Mouse (Mus musculus): ENCODE data around the gene Ltbr.
"Not testable (repeated sequence)": the region's sequence is repeated elsewhere in the genome, so short reads cannot be mapped to it uniquely, and the experiment has no call there.

Ltbr gene

DNA sequence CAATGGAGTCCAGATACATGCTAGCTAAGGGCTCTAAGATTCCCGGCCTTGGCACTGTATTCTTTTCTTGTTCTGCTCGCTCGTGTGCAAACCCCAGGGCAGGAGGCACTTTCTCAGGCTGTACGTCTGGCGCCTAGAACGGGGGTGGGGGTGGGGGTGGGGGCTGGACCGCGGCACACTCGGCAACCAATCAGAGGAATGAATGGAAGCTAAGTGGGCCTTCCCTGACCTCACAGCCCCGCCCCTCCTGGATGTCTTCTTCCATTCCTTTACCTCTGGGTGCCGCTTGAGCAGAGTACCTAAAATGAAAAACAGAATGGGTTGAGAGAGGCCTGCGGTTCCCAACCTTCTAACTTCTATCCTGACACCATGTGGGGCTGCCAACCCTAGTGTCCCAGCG lies 4.8 kb downstream of the Ltbr start:
- DNase-seq: no peak

GRCm38 (mm10) chr6:125307091-125307490 lies 6.6 kb downstream of the Ltbr start:
- no peak for DNase-seq

DNA sequence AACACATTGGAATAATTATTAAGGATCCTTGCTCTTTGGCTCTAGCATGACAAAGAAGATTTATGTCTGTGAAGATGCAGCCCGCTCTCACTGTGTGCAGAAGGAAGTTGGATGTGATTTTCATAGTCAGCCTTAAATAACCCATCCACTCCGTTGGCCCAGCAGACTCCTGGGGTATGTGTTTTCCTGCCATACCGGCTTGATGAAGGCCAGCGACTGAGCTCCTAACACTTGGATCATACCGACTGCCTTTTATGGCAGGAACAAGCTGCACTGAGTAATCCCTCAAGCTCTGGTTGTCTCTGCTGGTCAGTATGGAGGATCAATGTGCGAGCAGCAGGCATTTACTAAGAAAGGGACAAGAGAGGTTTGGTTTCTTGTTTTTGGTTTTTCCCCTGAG lies 8.2 kb downstream of the Ltbr start:
- DNase-seq: no peak

DNA sequence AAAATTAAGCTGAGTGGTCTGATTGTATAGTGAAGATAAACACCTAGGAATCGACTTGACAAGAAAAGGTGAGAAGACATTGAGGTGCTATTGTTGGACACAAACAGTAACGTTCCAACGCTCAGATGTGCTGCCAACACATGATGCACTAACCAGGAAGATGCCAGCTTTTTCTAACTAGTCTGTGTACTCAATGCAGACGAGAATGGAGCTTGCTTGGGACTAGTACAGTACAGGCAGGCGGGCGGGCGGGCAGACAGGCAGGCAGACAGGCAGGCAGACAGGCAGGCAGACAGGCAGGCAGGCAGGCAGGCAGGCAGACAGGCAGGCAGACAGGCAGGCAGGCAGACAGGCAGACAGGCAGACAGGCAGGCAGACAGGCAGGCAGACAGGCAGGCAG lies 9.3 kb downstream of the Ltbr start:
- not testable (repeated sequence) for DNase-seq

DNA sequence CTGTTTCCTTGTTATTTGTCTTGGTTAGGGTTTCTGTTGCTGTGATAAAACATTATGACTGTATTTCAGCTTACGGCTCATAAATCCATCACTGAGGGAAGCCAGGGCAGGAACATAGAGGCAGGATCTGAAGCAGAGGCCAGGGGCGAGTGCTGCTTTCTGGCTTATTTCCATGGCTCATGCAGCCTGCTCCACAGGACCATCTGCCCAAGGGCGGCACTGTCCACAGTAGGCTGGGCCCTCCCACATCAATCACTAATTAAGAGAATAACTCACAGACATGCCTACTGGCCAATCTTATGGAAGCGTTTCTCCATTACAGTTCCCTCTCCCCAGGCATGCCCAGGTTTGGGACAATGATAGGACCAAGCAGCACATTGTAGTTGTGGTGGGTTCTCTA lies 10.4 kb downstream of the Ltbr start:
- DNase-seq: no peak

DNA sequence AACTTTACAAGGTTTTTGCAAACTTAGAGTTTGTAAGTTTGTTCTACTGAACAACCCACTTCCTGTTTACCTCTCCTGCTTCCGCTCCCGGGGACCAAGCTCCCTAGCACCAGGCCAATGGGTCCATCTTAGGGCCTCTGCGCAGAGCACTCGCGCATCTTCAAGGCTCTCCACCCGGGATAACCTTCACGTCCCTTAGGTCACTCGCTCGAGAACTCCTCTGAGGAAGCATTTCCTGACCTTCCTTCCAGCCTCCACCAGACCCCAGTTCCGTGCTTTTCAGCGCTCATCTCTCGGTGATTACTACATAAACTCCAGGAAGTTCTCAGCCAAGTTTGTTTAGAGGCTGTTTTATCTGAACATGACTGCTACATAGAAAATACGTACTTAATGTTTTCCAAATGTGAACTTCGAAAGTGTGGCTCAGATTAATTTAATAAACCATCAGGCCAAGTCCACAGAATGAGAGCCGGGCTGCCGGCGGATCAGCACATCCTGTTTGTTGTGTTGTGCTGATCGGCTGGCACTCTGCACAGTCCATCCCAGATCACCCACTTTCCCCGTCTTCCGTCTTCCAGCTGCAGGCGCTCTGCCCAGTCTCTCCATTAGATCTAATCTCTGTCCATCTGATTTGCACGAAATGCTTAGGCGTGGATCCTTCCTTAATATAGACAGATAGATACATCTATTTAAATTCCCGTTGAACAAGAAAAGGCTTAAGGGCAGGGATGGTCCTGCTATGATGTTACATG lies 11.3 kb downstream of the Ltbr start:
- peak; percentile 67 for DNase-seq

- DNase-seq: no peak
These were observed 12.7 kb downstream of the Ltbr start for GRCm38 (mm10) chr6:125300982-125301381.

DNA sequence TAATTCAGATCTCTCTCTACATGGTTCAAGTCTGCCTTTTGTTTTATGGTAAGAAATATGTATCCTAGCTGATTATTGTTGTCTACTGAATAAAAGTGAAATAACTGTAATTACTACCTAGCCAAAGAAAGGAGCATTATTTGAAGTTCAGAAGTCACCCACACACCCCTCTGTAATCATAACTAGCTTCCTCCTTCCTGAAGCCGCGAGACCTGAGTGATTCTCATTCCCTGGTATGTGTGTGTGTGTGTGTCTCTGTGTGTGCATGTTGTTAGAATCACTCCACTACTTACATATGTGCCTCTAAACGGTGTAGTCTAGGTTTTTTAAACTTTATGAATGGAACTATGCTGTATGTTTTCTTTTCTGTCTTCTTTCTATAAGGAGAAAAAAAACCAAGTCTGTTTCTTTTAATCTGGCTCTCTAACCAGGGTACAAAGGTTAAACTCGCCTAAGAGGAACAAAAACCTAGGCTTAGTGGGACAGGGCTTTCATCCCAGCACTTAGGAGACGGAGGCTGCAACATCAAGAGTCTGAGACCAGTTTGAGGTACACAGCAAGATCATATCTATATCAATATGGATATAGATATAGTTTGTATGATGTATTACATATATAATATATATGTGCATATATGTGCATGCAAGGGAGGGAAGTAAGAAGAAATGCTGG lies 16.4 kb downstream of the Ltbr start:
- no peak for DNase-seq

GRCm38 (mm10) chr6:125294049-125294448 lies 19.6 kb downstream of the Ltbr start:
- DNase-seq: no peak

- no peak for DNase-seq
These were observed 21.4 kb downstream of the Ltbr start for GRCm38 (mm10) chr6:125292256-125292655.

DNA sequence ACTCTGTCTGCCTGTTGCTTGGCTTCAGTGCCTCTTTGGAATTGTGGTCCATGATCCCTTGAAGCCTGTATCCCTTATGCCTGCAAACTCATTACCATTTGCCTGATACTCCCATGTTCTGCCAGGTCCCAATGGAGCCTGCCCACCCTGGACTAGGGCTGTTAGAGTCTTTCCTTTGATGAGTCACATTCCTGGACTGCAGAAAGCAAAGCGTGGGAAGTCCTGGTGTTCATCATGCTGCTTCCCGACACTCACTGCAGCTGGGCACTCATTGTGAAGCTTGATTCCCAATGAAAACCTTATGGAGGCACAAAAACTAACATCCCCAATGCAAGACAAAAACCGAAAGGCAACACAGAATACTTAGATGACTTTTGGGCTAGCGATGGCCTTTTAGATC lies 22.4 kb downstream of the Ltbr start:
- no peak for DNase-seq

- no peak for DNase-seq
These were observed 25.0 kb downstream of the Ltbr start for GRCm38 (mm10) chr6:125288730-125289129.

DNA sequence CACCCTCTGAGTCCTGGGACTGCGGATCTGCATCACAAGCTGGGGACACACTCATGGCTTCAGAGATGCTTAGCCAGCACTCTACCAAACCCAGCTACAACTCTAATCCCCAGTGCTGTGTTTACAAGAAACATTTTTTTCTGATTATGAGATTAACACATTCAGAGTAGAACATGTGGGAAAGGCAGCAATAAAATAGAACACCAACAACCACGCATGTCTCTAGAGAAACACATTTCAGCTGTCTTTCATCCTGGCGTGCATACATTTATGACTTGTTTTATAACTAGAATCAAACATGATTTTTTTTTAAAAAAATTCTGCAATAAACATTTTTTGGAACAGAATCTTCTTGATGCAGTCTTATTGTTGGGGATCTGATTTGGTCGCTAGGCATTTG lies 26.7 kb downstream of the Ltbr start:
- no peak for DNase-seq

GRCm38 (mm10) chr6:125285890-125286289 lies 27.8 kb downstream of the Ltbr start, which contains the start of gene Tuba3a:
Gene Tuba3a, minus strand, starts transcription at chr6:125286042.
- no peak for DNase-seq

- no peak for DNase-seq
These were observed 28.9 kb downstream of the Ltbr start for GRCm38 (mm10) chr6:125284751-125285150.

DNA sequence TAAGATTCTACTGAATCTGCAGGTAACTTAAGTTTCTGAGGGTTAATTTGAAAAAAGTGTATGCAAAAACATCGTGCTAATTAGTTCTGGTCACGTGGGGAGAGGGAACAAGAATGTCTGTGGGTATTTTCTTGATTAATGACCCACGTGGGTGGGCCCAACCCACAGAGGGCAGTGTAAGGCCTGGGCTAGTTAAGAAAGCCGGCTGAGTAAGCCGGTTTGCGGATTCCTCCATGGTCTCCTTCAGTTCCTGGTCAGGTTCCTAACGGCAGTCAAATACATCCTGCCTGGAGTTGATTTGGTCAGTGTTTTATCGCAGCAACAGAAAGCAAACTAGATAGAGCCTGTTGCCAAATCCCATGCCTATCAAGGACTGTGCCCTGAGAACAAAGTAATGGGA lies 29.4 kb downstream of the Ltbr start:
- no peak for DNase-seq

DNA sequence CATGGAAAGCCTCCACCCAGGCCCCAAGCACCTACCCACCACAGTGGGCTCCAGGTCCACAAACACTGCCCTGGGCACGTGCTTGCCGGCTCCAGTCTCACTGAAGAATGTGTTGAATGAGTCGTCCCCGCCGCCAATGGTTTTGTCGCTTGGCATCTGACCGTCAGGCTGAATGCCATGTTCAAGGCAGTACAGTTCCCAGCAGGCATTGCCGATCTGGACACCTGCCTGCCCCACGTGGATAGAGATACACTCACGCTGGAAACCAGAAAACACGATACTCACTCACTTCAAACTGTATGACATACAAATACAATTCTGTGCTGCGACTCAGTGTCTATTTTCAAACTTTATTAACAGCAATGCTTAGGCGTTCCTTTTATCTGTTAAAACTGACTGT lies 31.0 kb downstream of the Ltbr start:
- DNase-seq: not testable (repeated sequence)

DNA sequence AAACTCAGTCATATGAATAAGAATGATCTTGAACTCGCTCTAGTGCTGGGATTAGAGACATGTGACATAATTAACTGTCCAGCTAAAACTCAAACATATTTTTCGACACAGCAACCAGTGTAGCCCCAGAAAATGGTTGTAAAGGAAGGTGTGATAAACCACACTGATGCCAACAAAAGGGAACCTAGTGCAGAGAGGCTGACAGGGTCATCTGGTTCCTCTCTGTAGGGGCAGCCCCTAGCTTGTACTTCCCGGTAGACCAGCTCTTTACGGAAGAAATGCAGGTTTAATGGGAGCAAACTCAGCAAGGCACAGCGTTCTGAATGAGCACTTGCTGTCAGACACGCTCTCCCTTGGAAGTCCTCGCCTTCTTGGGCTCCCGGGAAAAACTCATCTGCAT lies 34.0 kb downstream of the Ltbr start:
- DNase-seq: no peak

DNA sequence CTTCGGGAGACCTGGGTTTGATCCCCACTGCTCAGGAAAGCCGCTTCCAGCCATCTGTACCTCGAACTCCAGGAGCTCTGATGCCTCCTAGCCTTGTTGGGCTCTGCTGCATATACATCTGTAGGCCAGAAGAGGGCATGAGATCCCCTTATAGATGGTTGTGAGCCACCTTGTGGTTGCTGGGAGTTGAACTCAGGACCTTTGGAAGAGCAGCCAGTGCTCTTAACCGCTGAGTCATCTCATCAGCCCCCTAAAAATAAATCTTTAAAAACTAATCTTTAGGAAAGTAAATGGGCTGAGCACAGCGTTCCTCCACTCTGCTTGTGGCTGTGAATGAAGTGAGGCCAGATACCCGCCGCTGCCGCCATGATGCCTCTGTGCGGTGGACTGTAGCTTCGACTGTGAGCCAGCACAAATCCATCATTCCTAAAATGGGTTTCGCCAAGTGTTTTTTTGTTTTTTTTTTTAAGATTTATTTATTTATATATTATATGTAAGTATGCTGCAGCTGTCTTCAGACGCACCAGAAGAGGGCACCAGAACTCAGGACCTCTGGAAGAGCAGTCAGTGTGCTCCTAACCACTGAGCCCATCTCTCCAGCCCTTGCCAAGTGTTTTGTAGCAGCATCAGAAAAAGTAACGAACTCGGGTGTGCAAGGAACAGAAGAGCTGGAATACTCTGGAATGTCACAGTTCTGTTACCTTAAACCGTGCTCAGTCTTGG lies 38.7 kb downstream of the Ltbr start:
- DNase-seq: peak; percentile 79

DNA sequence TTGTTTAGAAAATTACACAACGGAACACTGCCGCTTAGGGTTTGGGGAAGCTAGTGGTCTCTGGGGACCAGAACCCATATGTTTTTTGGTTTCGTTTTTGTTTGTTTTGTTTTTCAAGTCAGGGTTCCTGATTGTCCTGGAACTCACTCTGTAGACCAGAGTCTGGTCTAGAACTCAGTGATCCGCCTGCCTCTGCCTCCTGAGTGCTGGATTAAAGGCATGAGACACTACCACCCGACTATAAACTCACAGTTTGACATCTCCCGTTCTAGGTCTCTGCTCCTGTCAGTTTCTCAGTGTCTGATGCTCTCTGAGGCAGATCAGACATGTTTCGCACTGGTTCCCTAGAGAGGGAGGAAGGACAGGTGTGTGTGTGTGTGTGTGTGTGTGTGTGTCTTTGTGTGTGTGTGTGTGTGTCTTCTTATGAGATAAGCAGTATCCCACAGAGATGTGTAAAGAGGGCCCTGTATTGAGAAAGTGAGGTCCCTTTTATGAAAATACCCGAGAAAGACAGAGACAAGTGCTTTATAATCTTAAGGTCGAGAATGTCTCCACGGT lies 41.4 kb downstream of the Ltbr start:
- DNase-seq: no peak

DNA sequence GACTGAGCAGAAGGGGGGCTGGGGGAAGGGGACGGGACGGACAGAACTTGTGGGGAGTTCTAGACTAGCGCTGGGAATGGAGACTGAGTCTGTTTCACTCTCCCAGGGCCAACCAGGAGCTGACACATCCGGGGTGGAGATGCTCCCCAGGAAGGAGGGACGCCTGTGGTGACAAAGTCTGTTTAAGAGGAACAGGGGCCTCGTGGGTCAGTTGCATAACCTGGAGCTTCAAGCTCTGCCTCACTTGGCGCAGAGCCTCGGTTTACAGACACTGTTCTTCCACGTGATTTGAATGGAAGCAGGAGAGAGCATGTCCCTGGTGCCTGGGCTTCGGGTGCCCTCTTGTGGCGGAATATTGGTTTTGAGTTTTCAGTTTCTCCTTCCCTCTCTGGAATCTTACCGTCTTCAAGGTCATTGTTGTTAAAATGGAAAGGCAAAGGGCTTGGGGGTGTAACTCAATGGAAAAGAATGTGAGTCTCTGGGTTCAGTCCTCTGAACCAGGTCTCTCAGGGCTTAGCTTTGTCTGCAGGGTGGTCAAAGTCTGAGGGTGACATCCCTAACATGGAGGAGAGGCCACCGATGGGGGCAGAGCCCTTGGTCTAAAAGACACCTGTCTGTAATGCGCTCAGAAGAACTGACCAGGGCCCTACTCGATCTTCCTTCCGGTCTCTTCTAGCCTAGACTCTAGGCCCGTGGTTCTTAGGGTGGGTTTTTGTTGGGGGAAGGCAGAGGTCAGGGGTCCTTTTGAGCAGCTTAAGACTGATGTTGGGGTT lies 42.0 kb downstream of the Ltbr start:
- peak; percentile 96 for DNase-seq

- DNase-seq: no peak
These were observed 44.9 kb downstream of the Ltbr start for GRCm38 (mm10) chr6:125268799-125269198.

- no peak for DNase-seq
These were observed 46.2 kb downstream of the Ltbr start for GRCm38 (mm10) chr6:125267469-125267868.

Data from lung, postnatal 10 days (tissue).